Comparison of ENCODE assay signal across 13 mouse cellular contexts in genomic region chrX:106017516-106017915, GRCm38 (mm10). TPM values are rescaled to one million over a fixed set of nuclear protein-coding genes. Genes with fewer than 3 reads are reported as not detected.
DNase-seq lines count a peak whose midpoint lies in the region; ATAC-seq and TF ChIP-seq lines count a peak whose summit lies in the region.
"Had no signal": no experiment of that assay in that cellular context is flagged by ENCODE, and none has a peak within 500 bp of the region (broad histone marks: within the 10 kb centered on the region; RNA-seq: fewer than 3 reads in every experiment).

No protein-coding gene starts in this region.

- no peaks in the 10 kb centered on the region for H3K36me3 ChIP-seq in hindbrain, postnatal 0 days (ENCODE audit: insufficient read depth, low read length)
- H3K36me3 ChIP-seq in hindbrain, embryonic 14.5 days (replicated peaks; ENCODE audit: control insufficient read depth, insufficient read depth), result peaks cover 26% of the 10 kb centered on the region; the same call in 1 of the 2 replicates
- peaks cover 46% of the 10 kb centered on the region for H3K36me3 ChIP-seq in E14TG2a.4 (ENCODE audit: insufficient read depth, low read length)
- H3K36me3 ChIP-seq in intestine, postnatal 0 days (ENCODE audit: control insufficient read depth, insufficient read depth), result no peaks in the 10 kb centered on the region

- no peaks in the 10 kb centered on the region for H3K27me3 ChIP-seq in hindbrain, postnatal 0 days (ENCODE audit: insufficient read depth, low read length)
- no peaks in the 10 kb centered on the region for H3K27me3 ChIP-seq in hindbrain, embryonic 14.5 days (ENCODE audit: control insufficient read depth, insufficient read depth, low read length)
- H3K27me3 ChIP-seq in E14TG2a.4 (ENCODE audit: insufficient read depth, low read length), result no peaks in the 10 kb centered on the region
- H3K27me3 ChIP-seq in intestine, postnatal 0 days (replicated peaks; ENCODE audit: control insufficient read depth, insufficient read depth, low read length), result no peaks in the 10 kb centered on the region

- H3K4me3 ChIP-seq in gastrocnemius, adult 2 months, result peak overlapping the region; percentile 74
- no peak overlapping the region for H3K4me3 ChIP-seq in hindbrain, postnatal 0 days (ENCODE audit: low read length)
- no peak overlapping the region for H3K4me3 ChIP-seq in hindbrain, embryonic 14.5 days (replicated peaks; ENCODE audit: low read length)
- H3K4me3 ChIP-seq in E14TG2a.4 (replicated peaks; ENCODE audit: low read length), result peak overlapping the region; percentile 88
- no peak overlapping the region for H3K4me3 ChIP-seq in intestine, postnatal 0 days (ENCODE audit: low read depth, low read length)
- H3K4me3 ChIP-seq: limb, embryonic 12.5 days had no signal

- DNase-seq in gastrocnemius, adult 2 months, result no peak
- no peak for DNase-seq in gastrocnemius, adult 8-10 months (ENCODE audit: low spot score in 2 of 2)
- DNase-seq in hindbrain, postnatal 0 days (ENCODE audit: low spot score), result no peak
- no peak for DNase-seq in hindbrain, embryonic 14.5 days (ENCODE audit: low spot score)
- no peak for DNase-seq in frontal cortex, postnatal 10 days (ENCODE audit: low spot score in 2 of 2)
- no peak for DNase-seq in thymus, postnatal 36 days
- DNase-seq: cerebellum, adult 11-12 months; lung, postnatal 14 days; right cerebral cortex, postnatal 14 days had no signal

- ATAC-seq in hindbrain, postnatal 0 days, result no peak
- no peak for ATAC-seq in hindbrain, embryonic 14.5 days (ENCODE audit: low FRiP score)
- ATAC-seq in intestine, postnatal 0 days, result no peak
- ATAC-seq: midbrain, embryonic 16.5 days had no signal

- WGBS in hindbrain, postnatal 0 days, result 91% methylated on average over 4 of the region's 4 CpGs
- WGBS in hindbrain, embryonic 14.5 days, result 96% methylated on average over 4 of the region's 4 CpGs
- 79% methylated on average over 4 of the region's 4 CpGs for WGBS in intestine, postnatal 0 days

- TF ChIP-seq CTCF in gastrocnemius, adult 2 months (IDR thresholded peaks at IDR 0.05), result no peak
- TF ChIP-seq CTCF in hindbrain, postnatal 0 days (IDR thresholded peaks at IDR 0.05; ENCODE audit: low read depth), result no peak
- TF ChIP-seq CTCF in E14TG2a.4 (conservative IDR thresholded peaks at IDR 0.05; ENCODE audit: low read length), result no peak
- TF ChIP-seq CTCF in intestine, postnatal 0 days (IDR thresholded peaks at IDR 0.05; ENCODE audit: low read depth), result no peak

- H3K27ac ChIP-seq in gastrocnemius, adult 2 months, result no peak overlapping the region
- H3K27ac ChIP-seq in hindbrain, postnatal 0 days, result no peak overlapping the region
- H3K27ac ChIP-seq in hindbrain, embryonic 14.5 days, result no peak overlapping the region
- H3K27ac ChIP-seq in intestine, postnatal 0 days (ENCODE audit: low read depth, low read length), result no peak overlapping the region
- H3K27ac ChIP-seq: limb, embryonic 12.5 days had no signal

- H3K4me1 ChIP-seq in hindbrain, postnatal 0 days (ENCODE audit: insufficient read depth, low read length), result no peaks in the 10 kb centered on the region
- H3K4me1 ChIP-seq in hindbrain, embryonic 14.5 days (replicated peaks; ENCODE audit: control insufficient read depth, insufficient read depth, low read length), result no peaks in the 10 kb centered on the region
- H3K4me1 ChIP-seq in E14TG2a.4 (replicated peaks; ENCODE audit: low read depth, low read length), result peaks cover 12% of the 10 kb centered on the region
- H3K4me1 ChIP-seq in intestine, postnatal 0 days (replicated peaks; ENCODE audit: control insufficient read depth, insufficient read depth, low read length), result no peaks in the 10 kb centered on the region
- H3K4me1 ChIP-seq: limb, embryonic 12.5 days had no signal

- H3K9ac ChIP-seq in hindbrain, postnatal 0 days (replicated peaks; ENCODE audit: low read length), result no peak overlapping the region
- H3K9ac ChIP-seq in hindbrain, embryonic 14.5 days, result no peak overlapping the region
- no peak overlapping the region for H3K9ac ChIP-seq in intestine, postnatal 0 days (ENCODE audit: low read depth, low read length)
- H3K9ac ChIP-seq: limb, embryonic 12.5 days had no signal

- no peaks in the 10 kb centered on the region for H3K9me3 ChIP-seq in hindbrain, postnatal 0 days (ENCODE audit: low read length)
- H3K9me3 ChIP-seq in hindbrain, embryonic 14.5 days (ENCODE audit: control insufficient read depth, low read length), result no peaks in the 10 kb centered on the region
- no peaks in the 10 kb centered on the region for H3K9me3 ChIP-seq in E14TG2a.4 (ENCODE audit: low read length)
- H3K9me3 ChIP-seq in intestine, postnatal 0 days (ENCODE audit: control insufficient read depth), result no peaks in the 10 kb centered on the region
- H3K9me3 ChIP-seq: limb, embryonic 12.5 days had no signal

- intact Hi-C loops in gastrocnemius, adult 2 months (cut with DNase I), result no loop called here

- peak overlapping the region; percentile 56; the same call in 1 of the 2 replicates for H3K4me2 ChIP-seq in hindbrain, postnatal 0 days (ENCODE audit: low read depth, low read length)
- no peak overlapping the region for H3K4me2 ChIP-seq in hindbrain, embryonic 14.5 days (replicated peaks)
- H3K4me2 ChIP-seq in intestine, postnatal 0 days (replicated peaks; ENCODE audit: low read depth), result peak overlapping the region; percentile 30; the same call in 1 of the 2 replicates

RNA-seq across cellular contexts. Expression of gene Cox7b, which starts 2.0 kb away (rescaled TPM):
- total RNA-seq in gastrocnemius, adult 2 months (2021), result 1,000 to 10,000 TPM in 1 of 2 experiments, 100 to 1,000 TPM in 1; 806 to 1,137 TPM
- total RNA-seq in gastrocnemius, adult 8-10 months (2022), result 100 to 1,000 TPM; 752 to 895 (median 837) TPM
- total RNA-seq in hindbrain, postnatal 0 days (2014; rRNA removed), result 199 and 280 TPM in 2 replicates
- polyA plus RNA-seq in hindbrain, postnatal 0 days (2015; fragmentation: Nextera tagmentation; extraction: Ambion mirVana), result 512 and 522 TPM in 2 replicates
- 418 and 458 TPM in 2 replicates for polyA plus RNA-seq in hindbrain, embryonic 14.5 days (2014; fragmentation: Nextera tagmentation; extraction: Ambion mirVana)
- polyA plus RNA-seq in intestine, postnatal 0 days (2015; fragmentation: Nextera tagmentation; extraction: Ambion mirVana), result 796 and 896 TPM in 2 replicates

RNA-seq across cellular contexts. Expression of gene Magt1, which starts 5.8 kb away (rescaled TPM):
- 10 to 100 TPM; 29.4 to 33.3 TPM for total RNA-seq in gastrocnemius, adult 2 months (2021)
- 10 to 100 TPM; 26.7 to 31.0 (median 30.4) TPM for total RNA-seq in gastrocnemius, adult 8-10 months (2022)
- 18.2 and 22.2 TPM in 2 replicates for total RNA-seq in hindbrain, postnatal 0 days (2014; rRNA removed)
- 14.5 and 18.2 TPM in 2 replicates for polyA plus RNA-seq in hindbrain, postnatal 0 days (2015; fragmentation: Nextera tagmentation; extraction: Ambion mirVana)
- polyA plus RNA-seq in hindbrain, embryonic 14.5 days (2014; fragmentation: Nextera tagmentation; extraction: Ambion mirVana), result 22.8 and 23.3 TPM in 2 replicates
- polyA plus RNA-seq in intestine, postnatal 0 days (2015; fragmentation: Nextera tagmentation; extraction: Ambion mirVana), result 30.5 and 31.5 TPM in 2 replicates

RNA-seq across cellular contexts. Expression of gene Atp7a, which starts 9.6 kb away (rescaled TPM):
- 1 to 10 TPM; 8.1 to 8.7 TPM for total RNA-seq in gastrocnemius, adult 2 months (2021)
- 1 to 10 TPM; 7.1 to 8.3 (median 7.6) TPM for total RNA-seq in gastrocnemius, adult 8-10 months (2022)
- 8.6 and 9.9 TPM in 2 replicates for total RNA-seq in hindbrain, postnatal 0 days (2014; rRNA removed)
- polyA plus RNA-seq in hindbrain, postnatal 0 days (2015; fragmentation: Nextera tagmentation; extraction: Ambion mirVana), result 7.0 and 7.5 TPM in 2 replicates
- 16.7 and 17.4 TPM in 2 replicates for polyA plus RNA-seq in hindbrain, embryonic 14.5 days (2014; fragmentation: Nextera tagmentation; extraction: Ambion mirVana)
- 9.3 and 10.1 TPM in 2 replicates for polyA plus RNA-seq in intestine, postnatal 0 days (2015; fragmentation: Nextera tagmentation; extraction: Ambion mirVana)

Comparison
In these comparisons a context has a peak if more than half of its experiments do, and no peak if none do; other contexts are left out.
1. H3K4me3 ChIP-seq: peak in gastrocnemius, adult 2 months (single experiment) and E14TG2a.4 (single experiment); none in hindbrain, postnatal 0 days (single experiment), hindbrain, embryonic 14.5 days (single experiment) and intestine, postnatal 0 days (single experiment).